Mouse (Mus musculus) right cerebral cortex, postnatal 10 days (tissue): ENCODE measurements around the gene Isg20l2.
"Not testable (repeated sequence)": the region's sequence is repeated elsewhere in the genome, so short reads cannot be mapped to it uniquely, and the experiment has no call there.

Experiments
- DNase-seq, 2 experiments: peaks; one replicate each; pipeline ENCODE4 v3.0.0; 2021; ENCODE audit warnings: low spot score in 2 of 2

The Isg20l2 gene

DNA sequence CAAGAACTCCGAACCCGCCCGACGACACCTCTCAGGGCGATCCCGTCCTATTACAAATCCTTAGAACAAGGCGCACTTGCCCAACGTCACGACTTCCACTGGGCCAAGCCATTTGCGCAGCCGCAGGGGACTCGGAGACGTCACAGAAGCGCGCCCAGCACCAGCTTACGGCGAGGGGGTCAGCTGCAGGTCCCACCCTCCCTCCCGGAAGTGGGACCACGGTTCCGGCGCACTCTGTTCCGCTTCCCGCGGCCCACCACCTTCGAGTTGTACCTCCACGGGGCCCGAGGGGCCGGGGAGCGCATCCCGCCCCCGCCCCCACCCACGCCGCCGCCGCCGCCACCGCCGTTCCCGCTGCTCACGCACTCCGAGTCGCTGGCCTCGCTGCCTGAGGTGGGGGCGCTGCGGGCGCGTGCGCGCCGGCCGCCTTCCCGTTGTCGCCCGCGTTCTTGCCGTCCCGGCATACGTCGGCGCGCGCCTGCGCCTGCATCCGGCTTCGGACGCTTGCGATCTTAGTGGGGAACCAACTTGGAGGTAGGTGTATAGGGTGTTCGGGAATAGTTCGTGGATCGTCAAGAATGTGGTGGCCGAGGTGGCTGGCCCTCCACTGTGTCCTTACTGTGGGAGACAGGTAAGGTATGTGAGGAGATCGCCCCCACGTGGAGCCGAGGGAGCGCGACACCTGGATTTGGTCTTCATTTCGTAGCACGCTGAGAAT lies at the start of gene Isg20l2, which contains the start of gene Rrnad1:
TSS of gene Isg20l2 (plus strand) at position 237 of the 718 bp plus-strand sequence.
TSS of gene Rrnad1 (minus strand) at position 640 of the 718 bp plus-strand sequence.
- DNase-seq = peak; percentile 99

DNA sequence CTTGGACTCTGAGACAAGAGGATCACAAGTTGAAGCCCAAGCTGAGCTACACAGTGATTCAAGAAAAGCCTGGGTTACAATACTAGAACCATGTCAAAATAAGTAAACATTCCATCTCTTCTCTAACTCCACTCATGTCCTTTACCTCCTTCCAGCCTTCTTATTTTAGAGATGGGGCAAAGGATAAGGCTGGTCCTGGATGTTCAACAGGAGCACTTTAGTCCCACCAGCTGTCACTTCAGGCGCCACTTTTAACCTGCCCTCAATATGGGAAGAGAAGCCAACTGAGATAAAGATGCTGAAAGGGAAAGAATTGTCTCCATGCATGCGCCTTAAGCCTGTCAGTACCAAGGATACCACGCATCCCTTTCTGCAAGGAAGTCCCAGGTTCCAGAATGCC lies 45.8 kb upstream of the Isg20l2 start:
- no peak for DNase-seq

DNA sequence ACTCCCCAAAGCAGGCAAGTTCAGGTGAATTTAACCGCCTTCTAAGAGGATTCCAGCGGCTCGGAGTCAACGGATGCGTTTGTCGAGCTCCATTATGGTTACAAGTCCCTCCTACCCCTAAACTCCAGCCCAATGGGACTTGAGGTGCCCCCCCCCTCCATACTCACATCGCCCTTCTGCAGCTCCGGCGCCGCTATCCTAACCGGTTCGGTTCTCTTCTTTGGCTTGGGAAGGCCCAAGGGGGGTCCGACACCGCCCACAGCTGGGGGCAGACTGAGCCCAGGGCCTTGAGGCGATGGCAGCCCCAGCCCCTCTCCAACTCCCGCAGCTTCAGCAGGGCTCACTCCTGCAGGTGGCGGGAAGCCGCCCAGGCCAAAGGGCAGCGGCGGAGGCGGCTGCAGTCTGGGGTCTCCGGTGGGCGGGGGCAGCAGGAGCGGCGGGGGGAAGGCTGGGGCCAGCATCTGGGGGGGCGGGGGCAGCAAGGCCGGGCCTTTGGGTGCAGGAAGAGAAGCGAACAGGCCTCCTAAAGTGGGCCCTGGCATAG lies 45.3 kb upstream of the Isg20l2 start:
- peak; percentile 58 to 62 for DNase-seq

DNA sequence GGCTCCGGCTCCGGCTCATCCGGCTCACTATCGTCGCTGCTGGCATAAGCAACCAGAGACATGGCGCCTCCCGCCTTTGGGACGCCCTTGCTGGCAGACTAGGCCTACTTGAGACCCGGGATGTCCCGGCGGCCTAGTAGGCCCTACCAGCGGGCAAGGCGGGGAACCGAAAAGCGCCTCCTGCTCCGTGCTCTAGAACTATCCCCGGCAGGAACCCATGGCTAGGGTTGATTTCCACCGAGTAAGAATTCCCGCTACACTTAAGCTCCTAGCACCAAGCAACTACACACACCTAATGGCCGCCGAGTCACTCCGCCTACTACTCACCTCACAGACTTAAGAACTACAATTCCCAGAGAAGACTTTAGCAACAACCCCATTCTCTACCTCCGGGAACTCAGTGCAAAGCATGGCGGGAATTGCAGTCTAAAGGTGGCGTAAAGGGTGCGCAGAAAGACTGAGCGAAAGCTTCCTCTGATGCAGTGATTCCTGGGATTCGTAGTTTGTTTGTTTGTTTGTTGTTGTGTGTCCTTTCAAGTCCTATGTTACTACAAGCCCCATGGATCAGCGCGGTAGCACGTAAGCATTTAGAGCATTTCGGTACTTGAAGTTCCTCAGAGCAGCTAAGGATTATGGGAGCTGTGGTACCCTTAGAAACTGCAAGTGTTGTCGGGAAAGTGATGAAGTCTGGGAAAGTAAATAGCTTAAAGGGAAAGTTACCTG lies 44.7 kb upstream of the Isg20l2 start, which contains the start of gene Prcc:
TSS of gene Prcc (minus strand) at position 328 of the 723 bp plus-strand sequence.
- peak; percentile 95 to 98 for DNase-seq

DNA sequence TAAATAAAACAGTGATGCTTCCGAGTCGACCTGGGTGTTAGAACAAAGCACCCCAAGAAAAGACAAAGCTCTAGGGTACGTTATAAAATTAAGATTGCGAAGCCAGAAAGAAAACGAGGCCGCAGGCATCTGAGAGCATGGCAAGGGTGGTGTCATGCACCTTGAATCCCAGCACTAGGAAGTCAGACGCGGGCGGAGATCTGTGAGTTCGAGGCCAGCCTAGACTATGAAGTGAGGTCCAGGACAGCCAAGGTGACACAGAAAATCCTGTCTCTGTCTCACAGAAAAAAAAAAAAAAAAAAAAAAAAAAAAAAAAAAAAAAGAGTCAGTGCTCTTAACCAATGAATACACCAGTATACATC lies 44.1 kb upstream of the Isg20l2 start:
- DNase-seq = peak in 1 of 2 experiments; percentile 65

DNA sequence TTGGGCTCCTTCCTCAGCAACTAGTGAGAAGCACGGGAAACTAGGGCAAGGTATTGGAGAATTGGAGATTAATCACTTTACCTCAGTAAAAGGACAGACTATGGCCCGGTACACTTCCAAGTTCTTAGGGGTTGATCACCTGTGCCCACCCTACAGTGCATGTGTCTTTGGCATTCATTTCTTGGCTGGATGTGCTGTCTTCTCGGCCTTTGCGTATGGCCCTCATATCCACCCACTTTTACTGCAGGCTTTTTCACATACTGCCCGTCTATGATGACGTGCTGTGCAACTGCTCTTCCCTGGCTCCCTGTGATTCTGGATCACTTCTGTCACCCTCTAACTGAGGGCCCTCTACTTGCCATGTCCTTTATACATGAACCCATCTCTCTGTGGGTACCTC lies 43.7 kb upstream of the Isg20l2 start:
- DNase-seq = no peak

DNA sequence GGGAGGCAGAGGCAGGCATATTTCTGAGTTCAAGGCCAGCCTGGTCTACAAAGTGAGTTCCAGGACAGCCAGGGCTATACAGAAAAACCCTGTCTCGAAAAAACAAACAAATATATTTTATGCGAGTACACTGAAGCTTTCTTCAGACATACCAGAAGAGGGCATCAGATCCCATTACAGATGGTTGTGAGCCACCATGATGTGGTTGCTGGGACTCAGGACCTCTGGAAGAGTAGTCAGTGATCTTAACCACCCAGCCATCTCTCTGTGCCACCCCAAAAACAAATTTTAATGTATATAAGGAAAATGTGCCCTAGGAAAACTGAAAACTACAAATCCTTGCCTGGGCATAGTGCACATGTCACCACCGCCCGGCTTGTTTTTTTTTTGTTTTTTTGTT lies 42.7 kb upstream of the Isg20l2 start:
- DNase-seq = not testable (repeated sequence)

DNA sequence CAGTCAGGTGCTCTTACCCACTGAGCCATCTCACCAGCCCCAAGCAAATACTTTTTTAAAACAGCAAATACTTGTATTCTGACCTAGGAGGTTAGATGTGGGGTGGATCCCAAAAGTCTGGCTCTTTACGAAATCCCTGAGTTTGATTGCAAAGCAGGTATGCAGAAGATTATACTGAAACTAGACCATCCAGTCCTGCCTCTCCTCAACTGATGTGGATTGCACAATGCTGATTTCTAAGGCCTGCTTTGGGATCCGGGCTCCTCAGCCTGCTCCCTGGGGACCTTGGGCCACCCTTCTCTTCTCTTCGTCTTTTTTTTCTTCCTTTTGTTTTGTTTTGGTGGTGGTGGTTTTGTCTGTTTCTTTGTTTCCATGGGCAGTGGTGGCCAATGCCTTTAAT lies 38.6 kb upstream of the Isg20l2 start:
- DNase-seq = no peak

DNA sequence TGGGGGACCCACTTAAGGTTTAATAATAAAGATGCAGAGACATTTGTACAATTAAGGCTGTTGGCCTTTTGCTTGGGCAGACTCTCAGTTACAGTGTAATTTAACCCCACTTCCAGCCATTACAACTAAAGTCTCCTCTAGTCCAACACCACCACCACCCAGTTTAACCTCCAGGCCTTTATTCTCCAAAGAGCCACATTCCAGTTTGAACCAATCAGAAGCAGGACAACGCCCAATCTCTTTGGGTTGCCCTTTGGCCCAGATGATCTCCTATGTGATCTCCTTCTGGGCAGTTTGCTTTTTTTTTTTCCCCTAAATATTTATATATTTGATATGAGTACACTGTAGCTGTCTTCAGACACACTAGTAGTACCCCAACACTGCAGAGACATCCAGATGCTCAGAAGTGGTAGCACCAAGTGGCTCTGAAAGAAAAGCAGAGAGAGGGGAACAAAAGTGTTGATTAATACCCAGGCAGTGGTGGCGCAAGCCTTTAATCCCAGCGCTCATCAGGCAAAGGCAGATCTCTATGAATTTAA lies 36.7 kb upstream of the Isg20l2 start:
- DNase-seq = no peak

DNA sequence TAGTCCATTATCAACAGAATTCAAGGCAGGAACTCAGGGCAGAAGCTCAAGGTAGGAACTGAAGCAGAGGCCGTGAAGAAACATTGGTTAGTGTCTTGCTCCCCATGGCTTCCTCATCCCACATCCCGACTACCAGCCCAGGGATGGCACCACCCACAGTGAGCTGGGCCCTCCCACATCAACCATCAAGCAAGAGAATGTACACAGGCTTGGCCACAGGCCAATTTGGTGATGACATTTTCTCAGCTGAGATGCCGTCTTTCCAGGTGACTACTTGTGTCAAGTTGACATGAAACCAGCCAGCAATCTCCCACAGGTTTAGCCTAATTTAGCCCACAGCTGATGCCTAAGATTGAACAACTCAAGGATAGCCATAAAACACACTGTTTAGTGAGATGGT lies 30.8 kb upstream of the Isg20l2 start:
- no peak for DNase-seq

DNA sequence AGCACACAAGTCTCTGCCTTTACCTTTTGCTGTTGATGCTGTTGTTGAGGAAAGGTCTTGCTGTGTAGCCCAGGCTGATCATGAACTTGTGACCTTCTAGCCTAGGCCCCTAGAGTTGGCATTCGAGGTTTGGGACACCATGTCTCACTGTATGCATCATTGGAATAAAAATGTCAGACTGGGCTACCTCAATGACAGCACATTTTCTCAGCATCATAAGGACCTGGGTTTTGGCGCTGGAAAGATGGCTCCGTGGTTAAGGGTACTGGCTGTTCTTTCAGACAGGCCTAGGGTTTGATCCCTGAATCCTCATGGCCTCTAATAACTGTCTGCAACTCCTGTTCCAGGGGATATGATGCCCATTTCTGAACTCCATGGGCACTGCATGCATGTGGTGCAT lies 30.3 kb upstream of the Isg20l2 start:
- DNase-seq = no peak

DNA sequence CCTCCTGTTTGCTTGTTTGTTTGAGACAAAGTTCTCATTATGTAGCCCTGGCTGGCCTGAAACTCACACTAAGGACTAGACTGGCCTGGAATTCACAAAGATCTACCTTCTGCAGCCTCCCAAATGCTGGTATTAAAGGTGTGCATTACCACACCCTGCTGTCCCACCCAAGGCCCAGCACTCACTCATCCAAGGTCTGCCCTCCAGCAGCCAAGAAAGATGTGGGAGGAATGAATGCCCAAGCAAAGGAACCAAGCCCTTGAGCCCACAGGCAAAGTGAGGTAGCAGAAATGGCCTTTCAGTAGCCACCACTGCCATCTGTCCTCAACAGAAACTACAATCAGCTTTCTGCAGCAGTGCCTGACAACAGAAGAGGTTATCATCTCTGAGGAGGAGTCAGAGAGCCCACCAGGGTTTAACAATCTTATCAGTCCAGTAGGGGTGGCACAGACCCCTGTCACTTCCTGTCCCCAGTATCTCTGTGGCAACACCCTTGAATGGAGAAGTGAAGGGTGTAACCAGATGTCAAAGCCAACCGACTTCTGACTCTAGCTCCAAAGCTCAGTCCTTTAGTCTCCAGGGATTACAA lies 29.0 kb upstream of the Isg20l2 start:
- DNase-seq = no peak

DNA sequence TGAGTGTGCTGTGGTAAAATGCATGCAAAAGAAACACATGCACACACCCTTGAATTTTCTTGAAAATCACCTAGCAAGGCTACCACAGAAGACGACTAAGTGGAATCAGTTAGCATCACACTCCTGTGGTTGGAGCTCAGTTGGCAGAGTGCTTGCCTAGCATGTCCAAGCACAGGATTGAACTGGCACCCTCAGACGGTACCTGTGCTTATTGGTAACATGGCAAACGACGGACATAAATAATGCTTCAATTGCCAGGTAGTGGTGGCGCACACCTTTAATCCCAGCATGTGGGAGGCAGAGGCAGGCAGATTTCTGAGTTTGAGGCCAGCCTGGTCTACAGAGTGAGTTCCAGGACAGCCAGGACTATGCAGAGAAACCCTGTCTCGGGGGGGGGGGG lies 28.2 kb upstream of the Isg20l2 start:
- DNase-seq = not testable (repeated sequence)

DNA sequence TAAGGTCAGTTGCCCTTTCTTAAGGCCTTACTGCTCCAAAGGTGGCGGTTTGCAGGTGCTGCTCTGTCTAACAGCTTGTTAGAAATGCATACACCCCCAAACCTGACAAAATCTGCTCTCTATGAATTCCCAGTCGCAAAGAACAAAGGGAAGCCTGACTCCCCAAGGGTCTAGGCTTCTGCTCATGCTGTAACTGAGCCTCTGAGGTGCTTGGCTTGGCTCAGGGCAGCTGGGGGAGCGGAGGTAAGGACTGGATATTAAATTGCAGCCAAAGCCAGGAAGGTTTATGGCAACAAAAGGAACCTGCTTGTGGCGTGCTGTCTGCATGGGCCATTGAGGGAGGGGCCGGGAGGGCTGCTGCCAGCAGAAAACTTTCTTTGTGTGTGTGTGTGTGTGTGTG lies 26.3 kb upstream of the Isg20l2 start:
- DNase-seq = no peak

DNA sequence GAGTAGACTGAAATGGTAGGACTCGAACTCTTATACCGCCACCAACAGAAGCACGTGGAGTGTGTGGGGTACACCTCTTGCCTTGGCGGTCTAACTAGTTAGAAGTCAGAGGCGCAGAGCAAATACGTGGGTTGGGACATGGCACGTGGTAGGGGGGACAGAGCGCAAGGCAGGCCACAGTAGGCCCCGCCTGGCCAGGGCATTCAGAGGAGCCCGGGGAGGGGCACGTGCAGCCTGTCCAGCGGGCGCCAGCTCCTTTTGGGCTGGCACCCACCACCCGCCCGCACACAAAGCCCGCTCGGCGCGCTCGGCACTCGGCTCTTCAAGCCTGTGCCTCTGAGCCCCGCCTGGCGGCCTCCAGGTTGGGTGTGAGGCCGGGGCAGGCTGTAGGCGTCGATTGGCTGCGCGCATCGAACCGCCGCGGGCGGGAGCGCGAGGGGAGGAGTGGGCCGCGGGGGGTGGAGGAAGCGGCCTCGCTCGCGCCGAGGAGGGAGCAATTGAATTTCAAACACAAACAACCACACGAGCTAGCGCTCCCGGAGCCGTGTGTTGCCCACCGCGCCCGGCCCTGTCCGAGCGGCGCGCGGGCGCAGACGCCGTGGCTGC lies 24.1 kb upstream of the Isg20l2 start, which contains the start of gene Hdgf:
TSS of gene Hdgf (plus strand) at position 442 of the 606 bp plus-strand sequence.
- DNase-seq = peak; percentile 97

DNA sequence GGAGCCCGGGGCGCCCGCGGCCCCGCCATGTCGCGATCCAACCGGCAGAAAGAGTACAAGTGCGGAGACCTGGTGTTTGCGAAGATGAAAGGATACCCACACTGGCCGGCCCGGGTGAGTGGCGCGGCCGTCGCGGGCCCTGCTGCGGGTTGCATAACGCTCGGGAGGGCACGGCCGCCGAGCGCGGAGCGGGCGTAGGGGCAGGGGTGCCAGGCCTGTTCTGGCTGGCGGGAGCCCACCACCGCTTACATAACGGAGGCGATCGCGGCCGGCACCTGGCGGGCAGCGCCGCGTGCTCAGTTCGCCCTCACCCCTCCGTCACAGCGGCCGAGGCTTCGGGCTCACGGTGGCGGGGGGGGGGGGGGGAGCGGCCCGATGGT lies 23.5 kb upstream of the Isg20l2 start:
- DNase-seq = peak; percentile 55 to 60

DNA sequence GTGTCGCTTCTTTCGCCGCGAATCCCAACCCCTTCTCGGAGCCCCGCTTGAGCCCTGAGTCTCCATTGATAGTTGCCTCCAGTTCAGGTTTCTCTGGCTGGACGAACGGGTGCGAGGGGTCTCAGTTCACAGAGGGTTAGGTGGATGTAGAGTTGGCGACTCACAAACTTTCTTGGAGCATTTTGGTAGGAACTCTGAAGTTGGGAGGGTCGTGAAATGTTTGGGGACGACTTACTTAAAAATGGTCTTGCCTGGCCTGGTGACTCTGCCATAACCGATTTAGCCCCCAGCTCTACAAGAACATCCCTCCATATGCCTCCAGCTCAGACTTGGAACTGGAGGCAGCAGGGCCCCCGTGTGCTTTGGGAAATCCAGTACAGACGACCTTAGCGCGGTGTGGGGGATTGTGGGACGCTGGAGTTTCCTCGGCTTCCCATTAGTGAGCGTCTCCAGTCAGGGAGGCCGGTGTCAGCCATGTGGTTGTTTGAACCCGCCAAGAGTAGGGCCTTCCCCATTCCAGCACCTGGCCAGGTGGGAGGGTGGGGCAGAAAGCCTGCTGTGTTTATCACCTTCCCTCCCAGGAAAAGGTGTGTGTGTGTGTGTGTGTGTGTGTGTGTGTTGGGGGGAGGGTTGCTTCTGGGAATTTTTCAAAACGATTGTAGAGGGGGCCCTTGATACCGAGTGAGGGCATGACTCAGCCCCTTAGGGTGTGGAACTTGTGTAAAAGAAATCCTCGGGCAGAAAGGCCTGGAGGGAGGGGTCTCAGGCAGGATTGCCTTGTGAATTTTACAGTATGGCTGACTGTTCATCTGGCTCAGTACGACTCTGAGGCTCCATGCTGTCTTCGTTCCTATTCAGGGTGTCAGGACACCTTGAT lies 22.9 kb upstream of the Isg20l2 start:
- peak; percentile 63 for DNase-seq

DNA sequence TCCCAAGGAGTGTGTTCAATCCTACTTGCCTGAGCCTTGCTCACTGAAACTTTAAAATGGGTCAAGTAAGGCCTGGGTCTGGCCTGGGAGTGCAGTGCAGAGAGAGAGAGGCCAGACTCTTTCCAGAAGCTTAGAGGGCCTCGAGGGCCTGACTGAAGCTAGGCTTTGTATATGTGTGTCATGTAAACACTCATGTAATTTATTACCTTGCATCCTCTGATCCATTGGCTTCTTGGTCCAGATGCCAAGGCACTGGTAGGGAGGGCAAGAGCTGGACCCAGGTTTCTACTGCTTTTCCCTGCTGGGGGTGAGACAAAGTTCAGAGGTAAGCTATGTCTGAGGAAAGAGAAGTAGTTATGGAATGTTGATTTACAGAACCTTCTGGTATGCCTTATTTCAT lies 22.2 kb upstream of the Isg20l2 start:
- DNase-seq = peak in 1 of 2 experiments; percentile 23

DNA sequence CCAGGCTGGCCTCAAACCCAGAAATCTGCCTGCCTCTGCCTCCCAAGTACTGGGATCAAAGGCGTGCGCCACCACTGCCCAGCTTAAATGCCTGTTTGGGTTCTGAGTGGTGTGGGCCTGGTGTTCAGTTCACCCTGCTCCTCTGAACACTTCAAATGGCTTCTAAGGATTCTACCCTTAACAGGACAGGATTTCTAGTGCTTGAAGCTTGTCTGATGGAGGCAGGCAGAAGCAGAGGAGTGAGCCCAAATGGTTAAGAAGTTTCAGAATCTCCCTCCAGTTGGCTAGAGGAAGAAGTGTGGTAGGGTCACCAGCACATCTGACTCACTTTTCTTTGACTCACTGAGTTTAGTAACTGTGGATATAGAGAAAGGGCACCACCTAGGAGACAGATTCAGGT lies 20.7 kb upstream of the Isg20l2 start:
- peak in 1 of 2 experiments; percentile 20 for DNase-seq

DNA sequence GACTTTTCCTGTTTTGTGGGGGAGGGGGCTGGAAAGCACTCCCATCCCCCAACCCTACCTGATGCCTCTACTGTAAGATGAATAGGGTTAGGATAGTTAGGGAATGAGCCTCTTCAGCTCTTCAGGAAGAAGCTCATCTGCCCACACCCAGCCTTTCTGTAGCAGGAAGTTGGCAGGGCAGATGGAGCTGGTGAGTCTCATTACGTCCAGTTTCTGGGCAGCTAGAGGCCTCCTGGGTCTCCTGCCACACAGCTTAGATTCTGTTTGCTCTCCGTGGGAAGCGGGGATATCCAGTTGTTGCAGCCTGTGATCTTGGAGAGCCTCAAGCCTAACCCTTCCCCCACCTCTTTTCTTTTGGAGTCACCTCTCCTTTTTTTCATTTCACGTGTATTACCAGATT lies 20.2 kb upstream of the Isg20l2 start:
- DNase-seq = peak in 1 of 2 experiments; percentile 28
